Mouse (Mus musculus): Measurements from ENCODE around the gene Olfr639. TPM values are rescaled to one million over a fixed set of nuclear protein-coding genes. Genes with fewer than 3 reads are reported as not detected.

Gene Olfr639
- polyA plus RNA-seq (2016; fragmentation: Nextera tagmentation; extraction: Ambion mirVana): not detected in 2 replicates

DNA sequence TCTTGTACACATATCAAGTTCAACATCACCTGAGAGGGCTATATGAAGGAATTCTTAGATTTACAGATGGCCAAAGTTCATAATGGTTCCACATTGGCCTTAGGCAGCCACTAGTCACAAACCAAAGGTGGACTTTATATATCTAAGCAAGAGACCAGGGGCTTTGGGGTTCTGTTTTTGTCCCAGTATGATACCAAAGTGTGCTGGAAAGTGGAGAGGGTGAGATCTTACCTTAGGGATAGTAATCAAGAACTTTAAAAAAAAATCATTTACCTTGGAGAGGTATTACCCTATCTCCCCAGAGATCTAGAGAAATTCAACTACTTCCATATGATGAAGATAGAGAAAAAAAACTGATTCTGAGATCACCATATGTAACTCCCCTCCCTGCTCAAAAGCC lies at the start of gene Olfr639:
Olfr639 (minus strand) TSS at position 101 of the 400 bp plus-strand sequence.
- Histone ChIP-seq H3K36me3 (no peaks in the 10 kb centered on the region), H3K27me3 (ENCODE audit: insufficient read depth, poor library complexity, severe bottlenecking) (no peaks in the 10 kb centered on the region), H3K9me3 (no peaks in the 10 kb centered on the region), H3K27ac (no peak within 1 kb of the TSS), H3K4me1 (no peaks in the 10 kb centered on the region), H3K4me3 (no peak within 1 kb of the TSS)
- no peak for DNase-seq (ENCODE audit: low spot score)

DNA sequence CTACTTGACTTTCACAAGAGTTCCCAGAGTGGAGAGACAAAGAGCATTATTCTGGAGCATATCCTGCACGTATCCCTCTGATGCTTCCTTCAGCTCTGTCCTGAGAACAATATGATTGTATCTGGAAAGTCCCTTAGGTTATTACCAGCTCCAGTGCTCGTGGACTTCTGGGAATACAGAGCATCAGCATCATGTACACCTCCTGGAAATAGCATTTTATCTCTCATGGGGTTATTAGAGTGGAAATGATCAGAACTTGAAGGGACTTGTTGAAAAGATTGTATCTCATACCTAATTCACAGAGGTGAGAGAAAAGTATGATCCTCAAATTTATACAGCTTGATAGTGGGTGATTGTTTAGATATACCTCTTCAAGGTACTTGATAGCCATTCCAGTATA lies 44.2 kb upstream of the Olfr639 start, which contains the start of gene 4930516K23Rik:
4930516K23Rik (minus strand) TSS at position 101 of the 400 bp plus-strand sequence.
- no peak for DNase-seq (ENCODE audit: low spot score)
- Histone ChIP-seq H3K27me3 (ENCODE audit: insufficient read depth, poor library complexity, severe bottlenecking) (no peaks in the 10 kb centered on the region), H3K36me3 (no peaks in the 10 kb centered on the region), H3K27ac (no peak within 1 kb of the TSS), H3K4me3 (no peak within 1 kb of the TSS), H3K9me3 (no peaks in the 10 kb centered on the region), H3K4me1 (no peaks in the 10 kb centered on the region)
- 47% methylated on average over 2 of the region's 2 CpGs for WGBS

DNA sequence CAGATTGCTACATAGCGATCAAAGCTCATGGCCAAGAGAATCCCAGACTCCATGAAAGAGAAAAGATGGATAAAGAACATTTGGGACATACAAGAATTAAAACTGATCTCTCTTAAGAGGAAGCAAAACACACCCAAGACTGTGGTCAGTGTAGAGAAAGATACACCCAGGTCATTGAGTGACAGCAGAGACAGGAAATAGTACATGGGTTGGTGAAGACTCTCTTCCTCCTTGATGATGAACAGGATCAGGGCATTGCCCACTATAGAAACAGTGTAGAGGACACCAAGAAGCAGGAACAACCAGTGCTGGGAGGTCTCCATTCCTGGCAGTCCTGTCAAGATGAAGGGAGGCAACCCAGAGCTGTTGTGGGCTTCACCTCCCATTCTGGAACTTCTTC lies 42.1 kb upstream of the Olfr639 start:
- Histone ChIP-seq H3K27ac (no peak overlapping the region), H3K9me3 (no peaks in the 10 kb centered on the region), H3K4me3 (no peak overlapping the region), H3K36me3 (no peaks in the 10 kb centered on the region), H3K27me3 (ENCODE audit: insufficient read depth, poor library complexity, severe bottlenecking) (no peaks in the 10 kb centered on the region), H3K4me1 (no peaks in the 10 kb centered on the region)
- 87% methylated on average over 1 of the region's 1 CpGs for WGBS
- no peak for DNase-seq (ENCODE audit: low spot score)

DNA sequence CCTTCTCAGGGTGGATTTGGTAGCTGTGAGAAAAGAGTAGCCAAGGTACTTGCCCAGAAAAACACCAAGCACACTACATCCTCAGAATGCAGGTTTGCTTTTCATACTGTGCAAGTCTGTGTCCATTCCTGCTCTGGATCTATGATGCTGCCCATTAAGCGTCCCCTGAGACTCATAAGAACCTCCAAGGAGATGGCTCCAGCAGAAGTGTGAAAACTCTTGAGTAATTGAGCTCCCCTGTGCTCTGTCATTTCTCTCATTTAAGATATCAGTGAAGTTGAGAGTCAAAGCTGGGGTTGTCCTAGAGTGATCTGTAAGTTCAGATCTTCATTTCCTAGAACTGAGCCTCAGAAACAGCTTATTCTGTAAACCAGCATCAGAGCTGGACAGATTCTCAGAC lies 35.5 kb upstream of the Olfr639 start, which contains the start of gene Olfr642:
Olfr642 (minus strand) TSS at position 101 of the 400 bp plus-strand sequence.
- 60% methylated on average over 1 of the region's 1 CpGs for WGBS

DNA sequence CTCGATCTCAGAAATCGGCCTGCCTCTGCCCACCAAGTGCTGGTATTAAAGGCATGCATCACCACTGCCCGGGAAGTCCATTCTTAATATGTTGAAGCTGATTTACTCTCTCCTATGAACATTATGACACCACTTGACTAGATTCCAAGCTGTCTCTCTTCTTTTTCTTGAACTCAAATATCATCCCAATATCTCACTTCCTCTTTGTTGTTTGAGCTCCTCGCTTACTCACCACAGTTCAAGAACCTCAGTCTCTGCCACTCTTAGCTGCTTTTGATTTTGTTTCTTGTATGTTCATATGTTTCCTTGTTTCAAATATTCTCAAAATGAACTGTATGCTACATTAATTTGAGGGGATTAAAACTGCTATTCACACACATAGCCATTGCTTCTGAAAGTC lies 33.6 kb upstream of the Olfr639 start:
- H3K36me3 ChIP-seq: no peaks in the 10 kb centered on the region
- WGBS: 79% methylated on average over 4 of the region's 4 CpGs
- no peak overlapping the region for H3K4me3 ChIP-seq
- H3K9me3 ChIP-seq: no peaks in the 10 kb centered on the region
- no peaks in the 10 kb centered on the region for H3K4me1 ChIP-seq
- no peak for DNase-seq (ENCODE audit: low spot score)
- H3K27me3 ChIP-seq (ENCODE audit: insufficient read depth, poor library complexity, severe bottlenecking): no peaks in the 10 kb centered on the region
- no peak overlapping the region for H3K27ac ChIP-seq

More for the DNA sequence above, 35.5 kb upstream of the Olfr639 start, which contains the start of gene Olfr642:
- no peak within 1 kb of the TSS for H3K4me3 ChIP-seq
- no peak for DNase-seq (ENCODE audit: low spot score)
- H3K9me3 ChIP-seq: no peaks in the 10 kb centered on the region
- no peak within 1 kb of the TSS for H3K27ac ChIP-seq
- no peaks in the 10 kb centered on the region for H3K36me3 ChIP-seq
- no peaks in the 10 kb centered on the region for H3K27me3 ChIP-seq (ENCODE audit: insufficient read depth, poor library complexity, severe bottlenecking)
- H3K4me1 ChIP-seq: no peaks in the 10 kb centered on the region

DNA sequence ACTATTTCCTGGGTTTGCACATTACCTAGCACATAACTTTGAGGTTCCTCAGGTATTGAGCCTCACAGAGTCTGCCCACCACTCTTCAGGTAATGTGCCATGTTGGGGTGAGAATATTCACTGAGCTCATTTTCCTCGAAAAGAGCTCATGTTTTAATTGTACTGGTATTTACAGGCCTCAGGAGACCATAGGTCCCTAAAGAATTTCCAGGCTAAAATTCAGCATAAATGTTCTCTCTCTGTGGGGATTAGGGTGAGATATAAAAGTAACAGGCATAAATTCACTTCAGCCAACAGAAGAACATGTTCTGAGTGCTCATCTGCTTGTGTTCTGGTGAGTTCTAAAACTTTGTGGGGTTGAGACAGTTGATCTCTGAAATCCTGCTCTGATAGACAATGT lies 18.0 kb upstream of the Olfr639 start, which contains the start of gene Olfr641:
Olfr641 (plus strand) TSS at position 301 of the 400 bp plus-strand sequence.
- Histone ChIP-seq H3K9me3 (no peaks in the 10 kb centered on the region), H3K4me3 (no peak within 1 kb of the TSS), H3K4me1 (no peaks in the 10 kb centered on the region), H3K36me3 (no peaks in the 10 kb centered on the region), H3K27ac (no peak within 1 kb of the TSS), H3K27me3 (ENCODE audit: insufficient read depth, poor library complexity, severe bottlenecking) (no peaks in the 10 kb centered on the region)
- no peak for DNase-seq (ENCODE audit: low spot score)
- 62% methylated on average over 1 of the region's 1 CpGs for WGBS

DNA sequence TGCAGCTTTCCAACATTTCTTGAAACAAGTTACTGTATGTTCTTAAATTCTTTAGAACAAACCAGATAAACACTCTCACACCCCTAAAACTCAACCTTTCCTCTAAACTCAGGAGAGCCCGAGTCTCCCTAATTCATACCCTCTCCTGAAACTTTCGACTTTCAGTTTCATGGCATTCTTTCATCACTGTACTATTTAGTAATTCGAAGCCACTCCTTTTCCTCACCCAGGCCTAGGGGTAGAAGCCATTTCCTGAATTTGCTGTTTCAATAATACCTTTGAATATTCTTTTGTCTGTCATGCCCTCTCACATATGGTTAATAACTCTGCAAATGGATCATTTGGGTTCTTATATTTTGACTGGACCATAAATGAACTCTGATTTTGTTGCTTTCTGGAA lies 9.9 kb upstream of the Olfr639 start:
- no peak overlapping the region for H3K4me3 ChIP-seq
- no peak for DNase-seq (ENCODE audit: low spot score)
- no peaks in the 10 kb centered on the region for H3K9me3 ChIP-seq
- no peaks in the 10 kb centered on the region for H3K36me3 ChIP-seq
- WGBS: 71% methylated on average over 3 of the region's 3 CpGs
- no peaks in the 10 kb centered on the region for H3K4me1 ChIP-seq
- H3K27me3 ChIP-seq (ENCODE audit: insufficient read depth, poor library complexity, severe bottlenecking): no peaks in the 10 kb centered on the region
- no peak overlapping the region for H3K27ac ChIP-seq

DNA sequence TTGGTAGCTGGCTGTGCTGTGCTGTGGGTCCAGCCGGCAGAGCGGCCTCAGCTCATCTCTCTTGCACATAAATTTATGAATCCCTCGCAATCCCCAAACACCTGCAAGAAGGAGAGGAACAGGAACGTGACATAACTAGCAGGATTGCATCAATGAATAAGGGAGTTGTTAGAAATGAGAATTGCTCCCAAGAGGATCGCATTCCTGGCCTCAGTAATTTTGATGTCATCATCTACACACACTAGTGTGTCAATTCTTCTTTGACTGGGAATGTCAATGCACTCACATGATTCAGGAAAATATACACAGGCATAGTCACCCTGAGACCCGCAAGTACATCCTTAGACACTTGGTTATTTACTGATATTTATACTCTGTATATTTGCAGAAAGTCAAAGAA lies 8.4 kb upstream of the Olfr639 start, which contains the start of gene Olfr640:
Olfr640 (minus strand) TSS at position 101 of the 400 bp plus-strand sequence.
- no peaks in the 10 kb centered on the region for H3K27me3 ChIP-seq (ENCODE audit: insufficient read depth, poor library complexity, severe bottlenecking)
- DNase-seq (ENCODE audit: low spot score): no peak
- WGBS: 69% methylated on average over 6 of the region's 6 CpGs

DNA sequence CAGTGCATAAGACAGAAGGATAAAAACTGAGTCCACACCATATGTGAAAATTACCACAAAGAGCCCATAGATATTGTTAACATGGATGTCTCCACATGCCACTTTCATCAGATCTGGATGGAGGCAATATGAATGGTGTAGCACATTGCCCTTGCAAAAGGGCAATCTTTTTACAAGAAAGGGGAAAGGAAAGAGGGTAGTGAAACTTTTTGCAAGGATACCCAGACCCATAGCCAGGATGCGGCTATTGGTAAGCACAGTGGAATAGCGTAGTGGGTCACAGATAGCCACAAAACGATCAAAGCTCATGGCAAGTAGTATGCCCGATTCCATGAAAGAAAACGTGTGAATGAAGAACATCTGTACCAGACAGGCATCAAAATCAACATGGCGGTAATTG lies 4.5 kb upstream of the Olfr639 start:
- Histone ChIP-seq H3K27ac (no peak overlapping the region), H3K4me3 (no peak overlapping the region)
- WGBS: 80% methylated on average over 6 of the region's 6 CpGs

More for the DNA sequence above, 8.4 kb upstream of the Olfr639 start, which contains the start of gene Olfr640:
- Histone ChIP-seq H3K27ac (no peak within 1 kb of the TSS), H3K36me3 (no peaks in the 10 kb centered on the region), H3K4me1 (no peaks in the 10 kb centered on the region), H3K4me3 (no peak within 1 kb of the TSS), H3K9me3 (no peaks in the 10 kb centered on the region)

DNA sequence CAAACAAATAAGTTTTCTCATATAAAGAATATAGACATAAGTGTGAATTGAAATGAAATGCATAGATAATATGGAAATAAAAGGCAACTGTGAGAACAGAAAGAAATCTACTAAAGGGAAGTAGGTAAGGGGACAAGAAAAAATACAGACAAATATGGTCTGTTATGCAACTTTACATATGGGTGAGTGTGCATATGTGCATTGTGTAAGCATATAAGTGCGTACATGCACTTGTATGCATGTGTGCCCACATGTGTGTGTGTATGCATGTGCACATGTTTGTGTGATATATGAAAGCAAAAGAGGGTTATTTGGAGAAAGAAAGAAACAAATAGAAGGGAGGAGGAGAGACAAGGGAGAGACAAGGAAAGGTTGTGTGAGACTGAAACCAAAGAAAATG lies 1.9 kb upstream of the Olfr639 start:
- Histone ChIP-seq H3K27ac (no peak overlapping the region), H3K9me3 (no peaks in the 10 kb centered on the region), H3K4me1 (no peaks in the 10 kb centered on the region), H3K36me3 (no peaks in the 10 kb centered on the region), H3K27me3 (ENCODE audit: insufficient read depth, poor library complexity, severe bottlenecking) (no peaks in the 10 kb centered on the region), H3K4me3 (no peak overlapping the region)
- DNase-seq (ENCODE audit: low spot score): no peak
- WGBS: 79% methylated on average over 1 of the region's 1 CpGs

More for the DNA sequence above, 4.5 kb upstream of the Olfr639 start:
- H3K9me3 ChIP-seq: no peaks in the 10 kb centered on the region
- no peaks in the 10 kb centered on the region for H3K4me1 ChIP-seq
- H3K36me3 ChIP-seq: no peaks in the 10 kb centered on the region
- H3K27me3 ChIP-seq (ENCODE audit: insufficient read depth, poor library complexity, severe bottlenecking): no peaks in the 10 kb centered on the region
- no peak for DNase-seq (ENCODE audit: low spot score)

DNA sequence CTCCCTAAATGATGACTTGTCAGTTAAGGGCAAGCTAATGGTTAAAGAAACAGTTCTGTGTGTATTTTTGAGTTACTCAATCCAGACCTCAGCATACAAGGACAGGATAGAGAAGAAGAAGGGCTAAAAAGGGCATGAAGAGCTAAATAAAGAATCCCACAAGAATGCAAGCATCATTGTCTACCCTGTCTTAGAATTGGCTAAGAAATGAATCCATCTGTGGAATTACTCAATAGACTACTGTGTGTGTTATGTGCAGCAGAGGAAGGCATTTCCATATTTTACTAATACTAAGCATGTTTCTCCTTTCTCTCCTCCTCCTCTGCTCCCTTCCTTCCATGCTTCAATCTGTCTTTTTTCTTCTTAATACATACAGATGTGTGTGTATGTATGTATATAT lies 18.0 kb downstream of the Olfr639 start:
- no peaks in the 10 kb centered on the region for H3K4me1 ChIP-seq
- no peak for DNase-seq (ENCODE audit: low spot score)
- no peaks in the 10 kb centered on the region for H3K9me3 ChIP-seq
- H3K27ac ChIP-seq: no peak overlapping the region
- no peaks in the 10 kb centered on the region for H3K36me3 ChIP-seq
- no peaks in the 10 kb centered on the region for H3K27me3 ChIP-seq (ENCODE audit: insufficient read depth, poor library complexity, severe bottlenecking)
- no peak overlapping the region for H3K4me3 ChIP-seq

DNA sequence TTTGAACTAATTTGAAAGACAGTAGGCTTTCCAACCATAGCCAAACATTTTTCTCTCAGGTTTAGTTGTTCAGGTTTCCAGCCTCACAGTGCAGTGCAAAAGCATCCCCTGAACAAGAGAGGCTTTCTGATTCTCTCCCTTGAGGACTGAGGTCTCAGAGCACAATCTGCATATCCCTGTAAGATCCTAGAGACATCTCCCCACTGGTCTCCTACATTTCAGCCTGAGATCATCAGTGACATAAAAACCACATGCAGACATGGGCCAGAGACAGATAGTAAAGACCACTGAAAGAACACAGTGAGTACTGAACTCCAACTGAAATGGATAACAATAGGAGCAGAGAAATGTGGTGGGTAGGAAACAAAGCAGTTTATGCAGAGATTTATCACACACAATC lies 18.7 kb downstream of the Olfr639 start, which contains the start of gene Olfr638:
Olfr638 (plus strand) TSS at position 301 of the 400 bp plus-strand sequence.
- Histone ChIP-seq H3K4me3 (no peak within 1 kb of the TSS), H3K36me3 (no peaks in the 10 kb centered on the region), H3K9me3 (no peaks in the 10 kb centered on the region), H3K27ac (no peak within 1 kb of the TSS), H3K27me3 (ENCODE audit: insufficient read depth, poor library complexity, severe bottlenecking) (no peaks in the 10 kb centered on the region), H3K4me1 (no peaks in the 10 kb centered on the region)
- DNase-seq (ENCODE audit: low spot score): no peak

DNA sequence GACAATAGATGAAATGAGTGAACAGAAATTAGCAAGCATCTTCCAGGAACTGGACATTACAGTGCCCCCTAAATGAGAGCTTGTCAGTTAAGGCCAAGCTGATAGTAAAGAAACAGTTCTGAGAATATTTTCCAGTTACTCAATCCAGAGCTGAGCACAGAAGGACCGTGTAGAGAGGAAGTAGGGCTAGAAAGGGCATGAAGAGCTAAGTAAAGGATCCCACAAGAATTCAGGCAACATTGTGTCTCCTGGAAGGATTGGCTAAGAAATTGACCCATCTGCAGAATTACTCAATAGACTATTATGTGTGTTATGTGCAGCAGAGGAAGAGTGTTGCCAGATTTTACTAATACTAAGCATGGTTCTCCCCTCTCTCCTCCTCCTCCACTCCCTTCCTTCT lies 45.3 kb downstream of the Olfr639 start:
- Histone ChIP-seq H3K4me3 (no peak overlapping the region), H3K36me3 (no peaks in the 10 kb centered on the region)
- WGBS: 52% methylated on average over 1 of the region's 1 CpGs

DNA sequence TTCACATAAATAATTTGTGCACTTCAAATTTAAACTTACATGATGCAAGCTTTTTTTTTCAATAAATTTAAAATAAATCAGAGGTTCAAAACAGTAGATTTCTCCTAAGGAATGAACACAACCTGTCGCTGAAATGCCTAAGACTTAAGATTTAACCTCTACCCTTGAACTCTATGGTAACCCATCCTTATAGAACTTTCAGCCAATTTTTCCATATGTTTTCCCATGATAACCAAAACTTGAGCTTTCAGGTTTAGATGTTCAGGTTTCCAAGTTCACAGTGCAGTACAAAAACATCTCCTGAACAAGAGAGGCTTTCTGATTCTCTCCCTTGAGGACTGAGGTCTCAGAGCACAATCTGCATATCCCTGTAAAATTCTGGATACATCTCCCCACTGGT lies 46.3 kb downstream of the Olfr639 start, which contains the start of gene Olfr635:
Olfr635 (plus strand) TSS at position 301 of the 400 bp plus-strand sequence.
- Histone ChIP-seq H3K9me3 (no peaks in the 10 kb centered on the region), H3K4me1 (no peaks in the 10 kb centered on the region), H3K27me3 (ENCODE audit: insufficient read depth, poor library complexity, severe bottlenecking) (no peaks in the 10 kb centered on the region), H3K27ac (no peak within 1 kb of the TSS), H3K4me3 (no peak within 1 kb of the TSS), H3K36me3 (no peaks in the 10 kb centered on the region)
- no peak for DNase-seq (ENCODE audit: low spot score)
- 69% methylated on average over 1 of the region's 1 CpGs for WGBS

More for the DNA sequence above, 45.3 kb downstream of the Olfr639 start:
- DNase-seq (ENCODE audit: low spot score): no peak
- Histone ChIP-seq H3K27me3 (ENCODE audit: insufficient read depth, poor library complexity, severe bottlenecking) (no peaks in the 10 kb centered on the region), H3K27ac (no peak overlapping the region), H3K4me1 (no peaks in the 10 kb centered on the region), H3K9me3 (no peaks in the 10 kb centered on the region)

Data from heart, embryonic 10.5 days (tissue).